Mouse (Mus musculus): ENCODE measurements around the gene Rftn2. TPM values are rescaled to one million over a fixed set of nuclear protein-coding genes. Genes with fewer than 3 reads are reported as not detected.

Gene Rftn2
- total RNA-seq, 1 experiment from 2014 or later = 3.4 TPM

DNA sequence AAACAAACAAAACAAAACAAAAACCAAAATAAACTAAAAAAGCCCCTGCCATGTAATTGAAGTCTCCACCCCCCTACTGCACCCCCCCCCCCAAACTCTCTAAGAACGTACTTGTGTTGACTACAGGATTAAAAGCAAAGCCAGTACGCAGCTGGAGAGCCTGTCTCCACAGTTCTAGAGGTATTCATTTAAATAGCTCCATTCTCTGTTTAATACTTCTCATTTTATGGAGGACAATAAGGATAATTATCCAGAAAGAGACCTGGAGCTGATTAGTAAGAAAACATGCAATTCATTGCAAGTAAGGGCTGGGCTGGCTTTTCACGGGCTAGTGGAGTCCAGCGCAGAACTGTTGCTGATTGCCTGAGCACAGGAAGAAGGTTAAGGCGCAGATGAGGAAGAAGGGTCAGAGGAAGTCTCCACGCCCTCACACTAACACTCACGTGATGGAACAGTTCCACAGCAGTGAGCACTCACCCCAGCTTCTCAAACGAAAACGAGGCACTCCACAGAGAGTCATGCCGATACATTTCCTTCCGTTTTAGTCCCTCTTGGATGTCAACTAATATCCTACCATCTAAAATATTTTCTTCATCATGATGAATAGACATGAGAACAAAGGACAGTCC is 11.3 kb downstream of the Rftn2 start:
- ATAC-seq (replicated peaks in 1 of 2; ENCODE audit: insufficient read depth in 1 of 2, low FRiP score in 2 of 2, low TSS enrichment in 1 of 2, low read depth in 1 of 2, poor library complexity in 2 of 2, severe bottlenecking in 2 of 2) = peak; percentile 87 to 90

DNA sequence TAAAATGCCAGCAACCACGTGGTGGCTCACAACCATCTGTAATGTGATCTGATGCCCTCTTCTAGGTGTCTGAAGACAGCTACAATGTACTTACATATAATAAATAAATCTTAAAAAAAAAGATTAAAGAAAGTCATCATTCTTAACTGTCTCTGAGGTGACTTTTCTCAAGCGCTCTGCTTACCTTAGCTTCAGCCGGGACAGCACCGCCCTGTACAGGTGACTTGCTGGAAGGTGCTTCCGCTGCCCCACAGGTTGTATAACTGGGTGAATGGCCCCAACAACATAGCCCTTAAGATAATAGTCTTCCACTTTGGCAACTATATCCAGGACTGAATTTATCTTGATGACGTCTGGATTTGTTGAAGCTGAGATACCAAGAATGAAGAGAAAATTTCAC is 12.6 kb downstream of the Rftn2 start:
- ATAC-seq (replicated peaks in 1 of 2; ENCODE audit: insufficient read depth in 1 of 2, low FRiP score in 2 of 2, low TSS enrichment in 1 of 2, low read depth in 1 of 2, poor library complexity in 2 of 2, severe bottlenecking in 2 of 2) = no peak

DNA sequence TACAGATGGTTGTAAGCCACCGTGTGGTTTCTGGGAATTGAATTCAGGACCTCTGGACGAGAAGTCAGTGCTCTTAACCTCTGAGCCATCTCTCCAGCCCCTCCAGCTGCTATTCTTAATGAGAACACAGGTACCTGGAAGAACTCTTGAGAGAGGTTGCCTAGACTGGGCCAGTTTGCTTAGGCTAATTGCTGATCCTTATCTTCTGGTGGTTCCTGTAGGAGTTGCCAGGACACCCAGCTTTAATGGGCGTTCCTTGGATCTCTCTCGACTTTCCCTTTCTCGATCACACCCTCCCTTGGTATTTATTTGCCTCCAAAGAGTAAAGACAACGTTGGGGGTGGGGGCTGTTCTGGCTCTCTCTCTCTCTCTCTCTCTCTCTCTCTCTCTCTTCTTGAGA is 13.1 kb downstream of the Rftn2 start:
- no peak for ATAC-seq (replicated peaks in 1 of 2; ENCODE audit: insufficient read depth in 1 of 2, low FRiP score in 2 of 2, low TSS enrichment in 1 of 2, low read depth in 1 of 2, poor library complexity in 2 of 2, severe bottlenecking in 2 of 2)

DNA sequence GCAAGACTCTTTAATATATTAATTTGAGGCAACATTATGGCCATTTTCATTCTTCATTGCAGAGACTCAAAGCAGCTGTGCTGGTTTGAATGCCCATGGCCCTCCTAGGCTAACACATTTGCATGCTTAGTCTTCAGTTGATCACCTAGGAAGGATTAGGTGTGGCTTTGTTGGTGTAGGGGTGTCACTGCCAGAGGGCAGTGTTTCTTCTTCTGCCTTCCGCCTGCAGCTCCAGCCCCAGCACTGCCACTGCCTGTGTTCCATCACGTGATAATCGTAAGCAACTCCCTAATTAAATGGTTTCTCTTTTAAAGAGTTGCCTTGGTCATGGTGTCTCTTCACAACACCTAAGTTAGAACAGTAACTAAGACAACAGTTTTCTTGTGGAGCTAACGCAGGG is 13.8 kb downstream of the Rftn2 start:
- ATAC-seq (replicated peaks in 1 of 2; ENCODE audit: insufficient read depth in 1 of 2, low FRiP score in 2 of 2, low TSS enrichment in 1 of 2, low read depth in 1 of 2, poor library complexity in 2 of 2, severe bottlenecking in 2 of 2) = no peak

DNA sequence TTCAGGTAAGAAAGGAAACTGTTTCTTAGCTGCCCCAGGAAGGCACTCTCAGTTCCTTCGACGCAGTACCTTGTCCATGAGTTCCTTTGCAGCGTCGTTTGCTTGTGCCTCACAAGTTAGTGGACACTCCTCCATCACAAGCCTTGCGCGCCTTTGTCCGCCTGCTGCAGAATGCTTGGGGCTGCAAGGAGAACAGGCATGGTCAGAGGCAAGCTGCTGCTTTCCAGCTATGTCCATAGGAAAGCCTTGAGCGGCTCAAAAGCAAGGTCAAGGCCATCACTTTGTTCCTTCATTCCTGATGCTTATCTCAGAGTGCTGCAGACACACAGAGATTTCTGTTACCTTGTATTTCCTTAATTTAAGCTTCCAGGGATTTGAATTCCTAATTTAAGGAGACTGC is 15.5 kb downstream of the Rftn2 start:
- no peak for ATAC-seq (replicated peaks in 1 of 2; ENCODE audit: insufficient read depth in 1 of 2, low FRiP score in 2 of 2, low TSS enrichment in 1 of 2, low read depth in 1 of 2, poor library complexity in 2 of 2, severe bottlenecking in 2 of 2)

DNA sequence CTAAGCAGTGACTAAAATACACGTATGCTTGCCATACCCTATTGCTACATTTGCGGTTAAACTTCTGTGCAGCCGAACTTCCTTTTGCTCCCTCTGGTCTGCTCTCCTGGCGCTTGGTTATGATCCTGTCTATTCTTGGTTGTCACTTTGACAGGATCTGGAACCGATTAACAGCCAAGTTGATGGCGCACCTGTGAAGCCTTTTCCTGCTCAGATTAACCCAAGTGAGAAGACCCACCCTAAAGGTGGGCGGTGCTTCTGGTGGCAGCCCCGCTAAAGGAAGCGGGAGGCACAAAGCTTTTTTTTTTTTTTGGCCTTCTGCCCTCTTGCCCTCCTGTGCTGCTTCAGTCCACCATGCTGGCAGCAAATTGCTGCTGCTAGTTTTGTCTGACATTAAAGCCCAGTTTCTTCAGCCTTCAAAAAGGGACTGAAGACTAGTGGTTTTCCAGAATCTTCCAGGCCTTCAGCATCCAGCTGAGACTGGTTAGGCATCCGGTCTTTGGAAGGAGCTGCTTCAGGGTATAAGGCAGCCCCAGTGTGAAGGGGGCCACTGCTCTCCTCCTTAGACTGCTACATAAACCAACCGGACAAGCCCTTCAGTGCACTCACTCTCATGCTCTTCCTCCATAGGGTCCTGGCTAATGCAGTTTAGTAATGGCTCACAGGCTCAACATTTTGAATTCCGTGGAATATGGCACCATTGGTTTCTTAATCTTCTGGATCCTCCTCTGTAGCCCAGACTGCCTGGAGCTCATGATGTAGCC is 16.2 kb downstream of the Rftn2 start:
- ATAC-seq (replicated peaks in 1 of 2; ENCODE audit: insufficient read depth in 1 of 2, low FRiP score in 2 of 2, low TSS enrichment in 1 of 2, low read depth in 1 of 2, poor library complexity in 2 of 2, severe bottlenecking in 2 of 2) = peak; percentile 85 to 94

DNA sequence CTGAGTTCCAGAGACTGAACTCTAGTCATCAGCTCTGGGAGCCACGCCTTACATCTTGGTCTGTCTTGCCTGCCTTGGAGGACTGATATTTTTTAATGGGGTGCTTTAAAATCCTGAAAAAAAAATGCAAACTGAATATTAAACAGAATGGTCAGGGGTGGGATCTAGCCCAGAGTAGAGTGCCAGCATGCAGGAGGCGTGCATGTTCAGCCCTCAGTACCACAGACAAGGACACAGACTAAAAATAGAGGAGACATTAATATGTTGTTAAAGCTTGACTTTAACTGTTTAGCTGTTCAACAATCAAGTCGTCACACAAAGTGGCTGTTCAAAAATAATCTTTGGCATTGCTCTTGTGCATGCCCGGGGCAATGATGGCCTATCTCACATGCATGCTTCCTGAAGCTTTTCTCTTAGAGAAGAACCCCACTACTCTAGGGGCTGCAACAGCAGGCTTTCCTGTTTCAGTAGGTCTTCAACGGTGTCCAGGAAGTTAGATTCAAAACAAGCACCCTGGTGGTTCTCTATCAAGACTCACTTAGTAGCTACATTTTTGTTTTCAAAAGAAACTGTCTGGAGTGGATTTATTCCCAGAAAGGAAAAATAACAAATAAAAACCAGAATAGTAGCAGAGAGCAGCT is 18.0 kb downstream of the Rftn2 start:
- ATAC-seq (replicated peaks in 1 of 2; ENCODE audit: insufficient read depth in 1 of 2, low FRiP score in 2 of 2, low TSS enrichment in 1 of 2, low read depth in 1 of 2, poor library complexity in 2 of 2, severe bottlenecking in 2 of 2) = no peak

DNA sequence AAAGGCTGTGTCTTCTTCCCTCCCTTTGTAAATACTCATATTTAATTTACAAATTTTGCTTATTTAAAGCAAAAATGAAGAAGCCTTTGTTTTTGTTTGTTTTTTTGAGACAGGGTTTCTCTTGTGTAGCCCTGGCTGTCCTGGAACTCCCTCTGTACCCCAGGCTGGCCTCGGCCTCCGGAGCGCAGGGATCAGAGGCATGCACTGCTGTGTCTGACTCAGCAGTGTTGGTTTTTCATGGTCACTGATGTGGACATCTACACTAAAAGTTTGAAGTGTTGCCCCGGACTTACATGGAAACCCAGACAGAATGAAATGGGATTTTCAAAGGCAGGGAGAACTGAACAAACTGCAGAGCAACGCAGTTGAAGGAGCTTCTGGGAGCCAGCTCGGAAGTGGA is 19.0 kb downstream of the Rftn2 start:
- ATAC-seq (replicated peaks in 1 of 2; ENCODE audit: insufficient read depth in 1 of 2, low FRiP score in 2 of 2, low TSS enrichment in 1 of 2, low read depth in 1 of 2, poor library complexity in 2 of 2, severe bottlenecking in 2 of 2) = no peak

DNA sequence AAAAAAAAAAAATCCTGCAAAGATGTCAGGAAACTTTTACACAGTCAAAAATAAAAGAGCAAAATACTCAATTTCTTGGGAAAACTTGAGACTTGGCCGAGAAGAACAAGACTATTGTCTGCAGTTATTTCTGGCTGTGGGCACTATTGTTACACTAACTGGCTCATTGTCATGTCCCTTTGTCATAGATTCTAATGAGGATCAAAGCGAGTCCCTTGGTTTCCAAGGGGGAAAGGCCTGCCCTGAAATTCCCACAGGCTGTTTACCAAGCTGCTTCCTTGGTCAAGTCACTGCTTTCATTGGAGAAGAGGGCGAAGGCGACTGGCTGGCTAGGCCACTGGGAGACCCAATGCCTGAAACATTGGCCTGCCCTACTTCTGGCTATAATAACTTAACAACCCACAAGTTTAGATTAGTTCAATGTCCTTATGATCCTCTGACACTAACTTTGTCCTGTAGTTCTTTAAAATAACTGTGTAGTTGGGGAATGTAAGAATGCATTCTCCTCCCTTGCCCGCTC is 20.7 kb downstream of the Rftn2 start:
- no peak for ATAC-seq (replicated peaks in 1 of 2; ENCODE audit: insufficient read depth in 1 of 2, low FRiP score in 2 of 2, low TSS enrichment in 1 of 2, low read depth in 1 of 2, poor library complexity in 2 of 2, severe bottlenecking in 2 of 2)

DNA sequence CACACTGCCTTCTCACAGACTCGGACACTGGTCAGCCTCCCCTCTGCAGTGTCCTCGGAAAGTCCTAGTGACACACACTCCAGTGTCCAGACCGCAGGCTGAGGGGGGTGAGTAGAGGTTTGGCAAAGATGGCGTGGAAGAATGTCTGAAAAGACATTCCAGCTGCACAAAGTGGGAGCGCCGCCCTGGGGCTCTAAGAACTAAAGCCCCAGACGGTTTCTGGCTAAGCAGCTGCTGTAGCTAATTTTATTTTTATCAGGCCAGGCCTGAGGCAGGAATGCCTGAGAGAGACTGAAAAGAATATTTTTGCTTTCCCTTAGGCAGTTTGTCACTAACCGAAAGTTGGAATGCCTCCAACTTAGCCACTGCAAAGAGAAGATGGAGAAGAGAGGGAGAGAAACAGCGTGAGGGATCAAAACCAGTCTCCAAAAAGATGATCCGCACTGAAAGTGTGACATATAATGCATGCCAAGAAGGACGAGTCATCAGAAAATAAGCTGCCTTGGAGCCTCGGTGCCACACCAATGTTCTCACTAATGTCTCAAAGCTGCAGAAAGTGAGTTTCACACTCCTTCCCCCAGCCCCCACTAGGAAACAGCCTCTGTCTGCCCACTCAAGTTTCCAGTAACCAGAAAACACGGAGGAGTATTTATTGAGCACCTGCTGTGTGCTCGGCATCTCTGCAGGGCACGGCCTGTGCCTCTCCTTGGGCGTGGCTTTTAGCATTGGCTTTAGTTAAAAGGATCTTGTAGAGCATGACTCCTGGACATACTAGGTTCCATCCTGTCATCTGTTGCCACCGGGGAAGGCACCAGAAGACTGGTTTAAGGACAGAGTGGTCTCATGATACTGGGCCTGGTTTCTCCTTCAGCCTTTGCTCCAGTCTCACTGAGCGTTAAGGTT is 24.5 kb downstream of the Rftn2 start:
- ATAC-seq (replicated peaks in 1 of 2; ENCODE audit: insufficient read depth in 1 of 2, low FRiP score in 2 of 2, low TSS enrichment in 1 of 2, low read depth in 1 of 2, poor library complexity in 2 of 2, severe bottlenecking in 2 of 2) = peak in 1 of 2 experiments; percentile 36; a peak in 3 of 4 replicates

DNA sequence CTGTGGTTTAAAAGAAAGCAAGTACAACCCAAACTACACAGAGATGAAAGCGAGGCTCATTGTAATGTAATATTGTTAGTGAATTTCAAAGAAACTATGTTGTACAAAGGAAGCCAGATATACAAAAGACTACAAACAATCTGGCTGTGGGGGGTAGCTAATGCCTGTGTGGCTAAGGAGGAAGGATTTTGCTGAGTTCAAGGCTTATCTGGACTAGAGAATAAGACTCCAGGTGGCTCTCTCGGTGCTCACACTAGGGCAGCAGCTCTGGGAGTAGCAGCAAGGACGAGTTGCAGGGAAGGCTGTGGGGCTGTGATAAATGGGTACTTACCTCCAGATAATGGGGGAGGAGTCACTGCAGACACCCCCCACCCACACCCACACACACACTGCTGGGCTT is 27.9 kb downstream of the Rftn2 start:
- ATAC-seq (replicated peaks in 1 of 2; ENCODE audit: insufficient read depth in 1 of 2, low FRiP score in 2 of 2, low TSS enrichment in 1 of 2, low read depth in 1 of 2, poor library complexity in 2 of 2, severe bottlenecking in 2 of 2) = no peak

DNA sequence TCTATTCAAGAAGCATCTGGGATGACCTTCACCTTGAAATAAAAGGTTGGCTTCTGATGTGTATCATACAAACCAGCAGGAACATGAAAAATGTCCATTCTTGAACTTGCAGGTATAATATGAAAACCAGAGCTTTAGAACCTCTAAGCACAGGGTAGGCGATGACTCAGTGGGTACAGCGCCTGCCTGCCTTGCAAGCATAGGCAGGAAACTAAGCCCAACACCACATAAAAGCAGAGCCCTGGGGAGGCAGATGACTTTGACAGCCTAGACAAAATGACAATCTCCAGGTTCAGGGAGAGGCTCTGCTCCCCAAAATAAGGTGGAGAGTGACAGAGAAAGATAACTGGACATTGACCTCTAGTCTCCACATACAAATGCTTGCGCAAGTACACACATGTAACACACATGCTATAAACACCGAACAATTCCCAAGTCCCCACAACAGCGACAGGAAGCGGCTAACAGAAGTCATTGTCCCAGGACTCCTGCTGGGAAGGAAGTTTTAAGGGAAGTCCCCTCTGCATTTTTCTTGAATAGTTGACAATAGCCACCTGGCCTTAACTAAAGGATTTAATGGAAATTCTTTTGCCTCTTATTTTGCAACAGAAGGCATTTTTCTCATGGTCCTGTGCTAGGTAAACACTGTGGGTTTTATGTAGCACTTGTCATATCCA is 30.1 kb downstream of the Rftn2 start:
- ATAC-seq (replicated peaks in 1 of 2; ENCODE audit: insufficient read depth in 1 of 2, low FRiP score in 2 of 2, low TSS enrichment in 1 of 2, low read depth in 1 of 2, poor library complexity in 2 of 2, severe bottlenecking in 2 of 2) = no peak

DNA sequence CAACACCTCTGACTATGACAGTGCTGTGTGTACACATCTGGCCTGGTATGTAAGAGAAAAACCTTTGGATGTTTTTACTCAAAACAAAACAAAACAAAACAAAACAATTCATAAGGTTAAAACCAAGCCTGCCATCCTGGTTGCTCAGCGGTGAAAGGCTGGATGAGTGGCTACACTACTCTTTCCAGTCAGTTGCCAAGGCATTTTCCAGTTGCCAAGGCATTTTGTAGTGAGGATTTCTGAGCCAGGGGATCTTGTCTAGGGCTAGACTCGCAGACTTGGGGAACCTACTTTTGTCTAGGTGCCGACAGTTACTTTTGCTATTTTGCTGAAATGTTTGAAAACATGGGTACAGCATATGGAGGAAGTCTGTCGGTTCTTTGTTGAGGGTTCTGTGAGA is 31.6 kb downstream of the Rftn2 start:
- ATAC-seq (replicated peaks in 1 of 2; ENCODE audit: insufficient read depth in 1 of 2, low FRiP score in 2 of 2, low TSS enrichment in 1 of 2, low read depth in 1 of 2, poor library complexity in 2 of 2, severe bottlenecking in 2 of 2) = no peak

DNA sequence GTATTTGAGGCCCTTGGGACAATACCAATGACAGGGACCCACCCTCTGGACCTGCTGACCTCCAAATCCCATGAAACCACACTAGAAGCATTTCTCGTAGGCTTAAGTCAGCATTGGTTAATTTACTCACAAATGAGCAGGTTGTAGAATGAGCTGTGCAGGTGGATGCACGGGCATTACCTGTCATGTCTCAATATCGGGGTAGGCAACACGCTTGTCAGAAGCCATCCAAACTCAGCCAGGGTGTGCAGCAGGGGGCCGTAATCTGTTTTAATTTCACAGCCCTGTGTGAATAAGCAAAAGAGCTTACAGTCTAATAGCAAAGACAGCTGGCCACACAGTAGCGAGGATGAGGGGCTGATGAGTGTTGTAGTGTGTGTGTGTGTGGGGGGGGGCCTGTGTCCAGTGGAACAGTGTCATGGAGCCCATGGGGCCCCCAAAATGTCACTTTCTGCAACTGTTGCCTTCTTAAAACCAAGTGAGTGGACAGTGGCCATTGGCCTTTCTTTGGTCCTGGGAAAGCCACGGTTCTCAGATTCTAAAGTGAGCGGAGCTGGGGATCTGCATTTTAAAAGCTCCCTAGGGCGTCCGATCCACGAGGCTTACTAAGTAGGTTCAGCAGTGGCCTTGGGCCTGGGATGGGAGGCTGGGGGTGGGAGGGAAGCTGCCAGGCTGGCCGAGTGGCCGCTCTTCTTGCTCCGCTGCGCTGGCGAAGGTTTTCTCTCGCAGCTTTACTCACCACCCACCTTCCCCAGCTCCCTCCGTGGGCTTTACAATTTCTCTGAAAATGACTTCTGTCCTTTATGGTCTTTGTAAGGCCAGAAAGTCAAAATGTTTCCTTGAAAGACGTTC is 32.3 kb downstream of the Rftn2 start:
- no peak for ATAC-seq (replicated peaks in 1 of 2; ENCODE audit: insufficient read depth in 1 of 2, low FRiP score in 2 of 2, low TSS enrichment in 1 of 2, low read depth in 1 of 2, poor library complexity in 2 of 2, severe bottlenecking in 2 of 2)

DNA sequence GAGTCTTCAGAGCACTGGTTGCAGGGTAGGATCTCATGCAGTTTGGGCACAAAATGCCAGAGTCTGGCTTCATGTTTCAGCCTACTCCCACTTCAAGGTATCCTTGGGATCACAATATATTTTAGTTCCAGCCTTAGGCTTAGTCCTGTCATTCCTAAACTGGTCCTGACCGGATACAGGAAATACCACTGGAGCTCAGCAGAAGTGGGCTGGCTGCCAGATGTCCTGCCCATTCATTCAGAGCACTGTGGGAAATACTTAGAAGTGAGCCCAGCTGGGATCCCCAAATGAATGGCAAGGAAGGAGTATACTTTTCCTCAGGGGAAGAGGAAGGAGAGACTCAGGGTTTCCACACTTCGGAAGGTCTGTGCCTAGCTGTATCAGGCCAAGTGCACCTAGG is 33.3 kb downstream of the Rftn2 start:
- ATAC-seq (replicated peaks in 1 of 2; ENCODE audit: insufficient read depth in 1 of 2, low FRiP score in 2 of 2, low TSS enrichment in 1 of 2, low read depth in 1 of 2, poor library complexity in 2 of 2, severe bottlenecking in 2 of 2) = no peak

DNA sequence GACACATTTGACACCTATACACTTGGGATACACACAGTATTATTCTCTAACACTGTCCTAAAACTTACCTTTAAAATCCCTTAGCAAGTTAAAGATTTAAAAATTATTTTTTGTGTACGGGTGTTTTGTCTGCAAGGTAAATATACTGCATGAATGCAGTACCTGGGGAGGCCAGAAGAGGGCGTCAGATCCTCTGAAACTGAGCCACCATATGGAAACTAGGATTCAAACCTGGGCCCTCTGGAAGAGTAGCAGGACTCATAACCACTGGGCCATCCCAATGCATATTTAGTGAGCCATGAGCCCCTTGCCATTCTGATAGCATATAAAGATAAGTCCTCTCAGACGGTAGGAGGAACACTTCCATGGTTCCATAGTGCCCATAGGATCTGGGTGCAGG is 33.8 kb downstream of the Rftn2 start:
- ATAC-seq (replicated peaks in 1 of 2; ENCODE audit: insufficient read depth in 1 of 2, low FRiP score in 2 of 2, low TSS enrichment in 1 of 2, low read depth in 1 of 2, poor library complexity in 2 of 2, severe bottlenecking in 2 of 2) = no peak; a peak in 1 of 4 replicates
